Mouse (Mus musculus) Patski (cell line): Measurements from ENCODE around the gene Cyp21a1. TPM values are rescaled to one million over a fixed set of nuclear protein-coding genes. Genes with fewer than 3 reads are reported as not detected.
"Not testable (repeated sequence)": the region's sequence is repeated elsewhere in the genome, so short reads cannot be mapped to it uniquely, and the experiment has no call there.

Experiments
- ATAC-seq: fragments of 100-300 bp; one replicate; pipeline ENCODE4 v1.8.0; 2021
- CTCF ChIA-PET: fragments of 350-600 bp; sonication (Branson Sonifier 250); formaldehyde crosslinking; loops from one replicate; lab custom pipeline; 2022; ENCODE audit warnings: inconsistent platforms; lab: Charles Lee
- POLR2A ChIA-PET: fragments of 350-600 bp; sonication (Branson Sonifier 250); formaldehyde crosslinking; loops from one replicate; lab custom pipeline; 2022; ENCODE audit warnings: antibody characterized with exemption, inconsistent platforms; lab: Charles Lee
- DNase-seq: peaks from one replicate; pipeline ENCODE4 v3.0.0-alpha.2; 2011; ENCODE audit warnings: low read depth, low spot score
- H3K27me3 ChIP-seq: fragments of 371-371 bp; one replicate; pipeline ENCODE4 v1.5.1; 2021
- CTCF ChIP-seq: fragments of 100-300 bp; IDR thresholded peaks from one replicate; pipeline ENCODE4 v1.5.1; 2021
- in situ Hi-C: fragments of 300-500 bp; cut with MboI; formaldehyde crosslinking; loops from 3 replicates; pipeline ENCODE4 v1.11.1; 2018; ENCODE audit warnings: low pct_unique_long_range_greater_than_20kb, mixed read lengths
- polyA plus RNA-seq: library from polyadenylated mRNA; unstranded; gene quantifications from one replicate; pipeline ENCODE4 v1.2.3, GENCODE M21; 2021

The Cyp21a1 gene
- polyA plus RNA-seq, 1 experiment from 2014 or later = not detected

- ChIA-PET POLR2A (no interaction called here), CTCF (no interaction called here)
- in situ Hi-C loops = no loop called here
- peak; percentile 78 for ATAC-seq
- H3K27me3 ChIP-seq = no peaks in the 10 kb centered on the region
- no peak for TF ChIP-seq CTCF
- DNase-seq = peak; percentile 85
These were observed 32.5 kb upstream of the Cyp21a1 start, which contains the start of the genes Stk19 and Dxo for GRCm38 (mm10) chr17:34836856-34837221. Gene Stk19 (minus strand): TSS chr17:34836945. Gene Dxo (plus strand): TSS chr17:34837019.

GRCm38 (mm10) chr17:34836155-34836855 lies 31.9 kb upstream of the Cyp21a1 start:
- H3K27me3 ChIP-seq = no peaks in the 10 kb centered on the region
- DNase-seq (no peak), ATAC-seq (peak; percentile 20)
- POLR2A ChIA-PET = no interaction called here
- CTCF ChIA-PET = no interaction called here
- in situ Hi-C loops = no loop called here
- TF ChIP-seq CTCF = no peak

- CTCF ChIA-PET, DNase-seq, H3K27me3 ChIP-seq, ATAC-seq, in situ Hi-C loops: not testable (repeated sequence)
- POLR2A ChIA-PET = interaction anchor here (0.6 kb wide), 1 partner anchor 287 kb away, joined by 8 read pairs; no protein-coding TSS in a partner anchor
These were observed 26.4 kb upstream of the Cyp21a1 start for GRCm38 (mm10) chr17:34830776-34831175.

GRCm38 (mm10) chr17:34814818-34815370 lies 10.5 kb upstream of the Cyp21a1 start:
- ChIA-PET CTCF (no interaction called here), POLR2A (no interaction called here)
- no peak for TF ChIP-seq CTCF
- H3K27me3 ChIP-seq = no peaks in the 10 kb centered on the region
- DNase-seq (no peak), ATAC-seq (no peak)
- in situ Hi-C loops = loop anchor here (5.0 kb wide), 1 partner anchor 83 kb away; no protein-coding TSS in a partner anchor

- DNase-seq, H3K27me3 ChIP-seq, CTCF ChIA-PET, POLR2A ChIA-PET, ATAC-seq: not testable (repeated sequence)
- in situ Hi-C loops = loop anchor here (5.0 kb wide), 1 partner anchor 81 kb away; no protein-coding TSS in a partner anchor
These were observed 9.4 kb upstream of the Cyp21a1 start for GRCm38 (mm10) chr17:34813747-34814146.

GRCm38 (mm10) chr17:34811275-34811674 lies 6.9 kb upstream of the Cyp21a1 start:
- no peaks in the 10 kb centered on the region for H3K27me3 ChIP-seq
- TF ChIP-seq CTCF = no peak
- POLR2A ChIA-PET = no interaction called here
- DNase-seq (no peak), ATAC-seq (peak; percentile 1)
- CTCF ChIA-PET = no interaction called here
- in situ Hi-C loops = loop anchor here (5.0 kb wide), 1 partner anchor 79 kb away; no protein-coding TSS in a partner anchor

- CTCF ChIA-PET, DNase-seq, H3K27me3 ChIP-seq, ATAC-seq, POLR2A ChIA-PET: not testable (repeated sequence)
- in situ Hi-C loops = loop anchor here (5.0 kb wide), 1 partner anchor 79 kb away; no protein-coding TSS in a partner anchor
These were observed 6.5 kb upstream of the Cyp21a1 start for GRCm38 (mm10) chr17:34810811-34811210.

DNA sequence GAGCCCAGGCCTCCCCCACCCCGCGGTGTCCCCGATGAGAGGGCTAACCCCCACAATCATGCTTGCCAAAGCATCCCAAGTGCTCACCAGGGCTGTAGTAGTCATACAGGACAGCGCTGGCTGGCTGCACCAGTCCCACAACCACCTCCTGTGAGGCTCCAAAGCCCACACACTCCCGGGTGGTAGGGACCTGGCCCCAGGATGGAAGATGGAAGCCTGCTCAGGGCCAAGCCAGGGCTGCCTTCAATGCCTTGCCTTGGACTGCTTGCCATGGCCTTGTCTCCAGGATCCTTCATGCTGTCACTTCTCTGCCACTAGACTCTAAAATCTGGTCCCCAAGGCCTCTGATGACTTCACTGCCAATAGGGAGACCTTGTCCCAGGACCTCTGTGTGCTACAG lies 6.0 kb upstream of the Cyp21a1 start:
- CTCF ChIA-PET, POLR2A ChIA-PET, ATAC-seq, DNase-seq, H3K27me3 ChIP-seq: not testable (repeated sequence)
- in situ Hi-C loops = loop anchor here (5.0 kb wide), 1 partner anchor 78 kb away; no protein-coding TSS in a partner anchor

DNA sequence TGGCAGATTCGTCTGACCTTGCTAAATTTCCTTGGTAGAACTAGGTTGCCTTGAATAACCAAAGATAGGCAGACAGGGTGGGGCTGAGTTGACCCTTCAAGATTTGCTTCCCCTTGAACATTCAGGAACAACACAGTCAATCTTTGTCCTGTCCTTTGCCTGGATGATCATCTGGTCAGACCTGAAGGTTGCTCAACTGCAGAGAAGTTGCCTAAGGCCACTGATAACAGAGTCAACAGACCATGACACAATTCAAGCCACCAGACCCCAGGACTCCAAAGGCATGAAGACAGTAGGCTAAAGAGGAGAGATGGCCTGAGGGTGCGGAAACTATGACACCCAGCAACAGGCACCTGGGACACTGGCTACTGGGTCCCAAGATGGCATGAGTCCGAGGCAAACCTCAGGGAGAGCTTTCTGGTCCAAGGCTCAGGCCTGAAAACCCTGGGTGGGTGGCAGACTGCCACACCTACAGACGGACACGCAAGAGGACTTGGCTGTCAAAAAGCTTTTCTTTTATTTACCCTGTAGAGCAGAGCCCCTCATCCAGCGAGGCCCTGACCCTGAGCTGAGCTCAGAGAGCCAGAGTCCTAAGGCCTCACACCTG lies 4.3 kb upstream of the Cyp21a1 start:
- POLR2A ChIA-PET = no interaction called here
- no peaks in the 10 kb centered on the region for H3K27me3 ChIP-seq
- TF ChIP-seq CTCF = no peak
- in situ Hi-C loops = no loop called here
- DNase-seq (no peak), ATAC-seq (no peak)
- CTCF ChIA-PET = no interaction called here

- CTCF ChIA-PET = no interaction called here
These were observed 2.8 kb upstream of the Cyp21a1 start for GRCm38 (mm10) chr17:34807176-34807575.

More at GRCm38 (mm10) chr17:34807176-34807575, 2.8 kb upstream of the Cyp21a1 start:
- ATAC-seq = no peak
- H3K27me3 ChIP-seq = no peaks in the 10 kb centered on the region
- in situ Hi-C loops = no loop called here
- TF ChIP-seq CTCF = no peak
- no peak for DNase-seq
- POLR2A ChIA-PET = interaction anchor here (0.7 kb wide), 1 partner anchor 129 kb away, joined by 4 read pairs; no protein-coding TSS in a partner anchor
